Mouse (Mus musculus) kidney, adult 2 months (tissue): ENCODE measurements at regions not wholly inside any gene's neighbourhood (a gene's known extent, or its start where the extent isn't known, plus 50 kb on each side); places are given as distances from the start of the nearest gene placed in this dataset.

ENCODE experiments used
- DNase-seq: peaks from one replicate; pipeline ENCODE4 v3.0.0; 2021
- H3K27ac ChIP-seq: fragments of 200-500 bp; 2 replicates; pipeline ENCODE4 v1.5.1; 2012; ENCODE audit warnings: low read depth, low read length, control low read depth, inconsistent platforms; ENCODE audit not compliant: insufficient read depth
- H3K27me3 ChIP-seq: fragments of 200-500 bp; replicated peaks from 2 replicates; pipeline ENCODE4 v1.6.1; 2012; ENCODE audit warnings: mild to moderate bottlenecking, moderate library complexity, low read length, inconsistent platforms; ENCODE audit not compliant: control insufficient read depth, insufficient read depth
- H3K36me3 ChIP-seq: fragments of 200-500 bp; 2 replicates; pipeline ENCODE4 v1.6.1; 2012; ENCODE audit warnings: mild to moderate bottlenecking, moderate library complexity, low read length, inconsistent platforms; ENCODE audit not compliant: control insufficient read depth, insufficient read depth
- H3K4me1 ChIP-seq: fragments of 200-500 bp; 2 replicates; pipeline ENCODE4 v1.6.1; 2011; ENCODE audit warnings: low read length; ENCODE audit not compliant: control insufficient read depth, insufficient read depth
- H3K4me3 ChIP-seq: fragments of 200-500 bp; 2 replicates; pipeline ENCODE4 v1.5.1; 2011; ENCODE audit warnings: mild to moderate bottlenecking, low read depth, low read length, control low read depth; ENCODE audit not compliant: insufficient read depth
- CTCF ChIP-seq: fragments of 200-500 bp; conservative IDR thresholded peaks from 2 replicates; pipeline ENCODE4 v1.5.1; 2011; ENCODE audit warnings: low read depth, mild to moderate bottlenecking, control low read depth, low read length, moderate library complexity, mixed read lengths; ENCODE audit not compliant: insufficient read depth, insufficient read length
- POLR2A ChIP-seq: fragments of 200-500 bp; IDR thresholded peaks from one replicate; pipeline ENCODE4 v1.6.1; 2011; ENCODE audit warnings: low read depth, low read length, control low read depth
- WGBS: fragments of 180-500 bp; shearing (Covaris S2); methylation state at CpG from one replicate; pipeline ENCODE4 v1.1.7; 2018; 5-methylcytosine and 5-hydroxymethylcytosine counted together

- no peaks in the 10 kb centered on the region for H3K27me3 ChIP-seq
- no peak overlapping the region for H3K4me3 ChIP-seq
- DNase-seq: no peak
- H3K27ac ChIP-seq: no peak overlapping the region
- TF ChIP-seq CTCF (no peak), POLR2A (no peak)
- no peaks in the 10 kb centered on the region for H3K36me3 ChIP-seq
- H3K4me1 ChIP-seq: no peaks in the 10 kb centered on the region
- 70% methylated on average over 3 of the region's 3 CpGs for WGBS
These were observed 192.5 kb downstream of the Cdh26 start for GRCm38 (mm10) chr2:178622801-178623200.

- Histone ChIP-seq H3K4me3 (no peak overlapping the region), H3K36me3 (no peaks in the 10 kb centered on the region), H3K27me3 (no peaks in the 10 kb centered on the region), H3K27ac (no peak overlapping the region), H3K4me1 (no peaks in the 10 kb centered on the region)
- TF ChIP-seq POLR2A (no peak), CTCF (no peak)
- WGBS: 67% methylated on average over 3 of the region's 3 CpGs
- no peak for DNase-seq
These were observed 194.1 kb downstream of the Cdh26 start for GRCm38 (mm10) chr2:178624475-178624874.

GRCm38 (mm10) chr2:178624907-178625306 lies 194.6 kb downstream of the Cdh26 start:
- no peak for TF ChIP-seq POLR2A
- TF ChIP-seq CTCF: no peak
- WGBS: 83% methylated on average over 1 of the region's 1 CpGs
- H3K27ac ChIP-seq: no peak overlapping the region
- no peak overlapping the region for H3K4me3 ChIP-seq
- DNase-seq: no peak
- H3K4me1 ChIP-seq: no peaks in the 10 kb centered on the region
- no peaks in the 10 kb centered on the region for H3K27me3 ChIP-seq
- H3K36me3 ChIP-seq: no peaks in the 10 kb centered on the region

GRCm38 (mm10) chr2:178629756-178630155 lies 199.4 kb downstream of the Cdh26 start:
- DNase-seq: peak; percentile 61
- 22% methylated on average over 7 of the region's 7 CpGs for WGBS
- no peaks in the 10 kb centered on the region for H3K27me3 ChIP-seq
- H3K4me3 ChIP-seq: no peak overlapping the region
- no peaks in the 10 kb centered on the region for H3K36me3 ChIP-seq
- no peak overlapping the region for H3K27ac ChIP-seq
- TF ChIP-seq CTCF (peak; percentile 99; the same call in 1 of the 2 replicates), POLR2A (no peak)
- peaks cover 6% of the 10 kb centered on the region; the same call in 1 of the 2 replicates for H3K4me1 ChIP-seq

- 45% methylated on average over 12 of the region's 12 CpGs for WGBS
- Histone ChIP-seq H3K4me1 (peaks cover 6% of the 10 kb centered on the region; the same call in 1 of the 2 replicates), H3K27ac (no peak overlapping the region), H3K27me3 (no peaks in the 10 kb centered on the region), H3K36me3 (no peaks in the 10 kb centered on the region), H3K4me3 (no peak overlapping the region)
- no peak for TF ChIP-seq POLR2A
- no peak for TF ChIP-seq CTCF
- DNase-seq: peak; percentile 47
These were observed 200.2 kb downstream of the Cdh26 start for GRCm38 (mm10) chr2:178630511-178630910.

GRCm38 (mm10) chr2:178631336-178631735 lies 201.0 kb downstream of the Cdh26 start:
- H3K4me3 ChIP-seq: no peak overlapping the region
- H3K27me3 ChIP-seq: no peaks in the 10 kb centered on the region
- no peaks in the 10 kb centered on the region for H3K36me3 ChIP-seq
- TF ChIP-seq CTCF (no peak), POLR2A (no peak)
- H3K27ac ChIP-seq: no peak overlapping the region
- H3K4me1 ChIP-seq: peaks cover 6% of the 10 kb centered on the region; the same call in 1 of the 2 replicates
- WGBS: 40% methylated on average over 3 of the region's 3 CpGs
- peak; percentile 91 for DNase-seq

- peaks cover 7% of the 10 kb centered on the region; the same call in 1 of the 2 replicates for H3K4me1 ChIP-seq
- no peaks in the 10 kb centered on the region for H3K27me3 ChIP-seq
- no peak overlapping the region for H3K27ac ChIP-seq
- no peak overlapping the region for H3K4me3 ChIP-seq
- DNase-seq: no peak
- H3K36me3 ChIP-seq: no peaks in the 10 kb centered on the region
- TF ChIP-seq POLR2A (no peak), CTCF (no peak)
- 66% methylated on average over 12 of the region's 12 CpGs for WGBS
These were observed 201.6 kb downstream of the Cdh26 start for GRCm38 (mm10) chr2:178631966-178632365.

GRCm38 (mm10) chr2:178632831-178633585 lies 202.7 kb downstream of the Cdh26 start:
- Histone ChIP-seq H3K4me1 (peaks cover 12% of the 10 kb centered on the region; the same call in 1 of the 2 replicates), H3K4me3 (no peak overlapping the region), H3K27me3 (no peaks in the 10 kb centered on the region), H3K36me3 (no peaks in the 10 kb centered on the region), H3K27ac (no peak overlapping the region)
- TF ChIP-seq POLR2A: no peak
- no peak for TF ChIP-seq CTCF
- no peak for DNase-seq
- 90% methylated on average over 13 of the region's 13 CpGs for WGBS
